Mouse (Mus musculus) neural tube, embryonic 13.5 days (tissue): ENCODE measurements around the gene Lrmda. TPM values are rescaled to one million over a fixed set of nuclear protein-coding genes. Genes with fewer than 3 reads are reported as not detected.

Experiments
- ATAC-seq: fragments of 200-750 bp; cut with Nextera tagmentation; 2 replicates; pipeline ENCODE4 v1.8.0; 2017; ENCODE audit warnings: low read depth, mild to moderate bottlenecking, moderate TSS enrichment, moderate library complexity
- H3K27ac ChIP-seq: fragments of 300-500 bp; sonication (generic); replicated peaks from 2 replicates; pipeline ENCODE4 v1.5.1; 2015; ENCODE audit warnings: moderate library complexity, mild to moderate bottlenecking, inconsistent platforms
- H3K27me3 ChIP-seq: fragments of 300-500 bp; sonication (generic); 2 replicates; pipeline ENCODE4 v1.6.1; 2015; ENCODE audit warnings: mild to moderate bottlenecking, inconsistent platforms
- H3K36me3 ChIP-seq: fragments of 300-500 bp; sonication (generic); 2 replicates; pipeline ENCODE4 v1.6.1; 2015; ENCODE audit warnings: mild to moderate bottlenecking, inconsistent platforms
- H3K4me1 ChIP-seq: fragments of 300-500 bp; sonication (generic); replicated peaks from 2 replicates; pipeline ENCODE4 v1.6.1; 2015; ENCODE audit warnings: inconsistent platforms
- H3K4me2 ChIP-seq: fragments of 300-500 bp; sonication (generic); 2 replicates; pipeline ENCODE4 v1.6.1; 2015; ENCODE audit warnings: inconsistent platforms, mild to moderate bottlenecking, moderate library complexity
- H3K4me3 ChIP-seq: fragments of 300-500 bp; sonication (generic); 2 replicates; pipeline ENCODE4 v1.5.1; 2015; ENCODE audit warnings: mild to moderate bottlenecking, inconsistent platforms
- H3K9ac ChIP-seq: fragments of 300-500 bp; sonication (generic); 2 replicates; pipeline ENCODE4 v1.6.1; 2015; ENCODE audit warnings: moderate library complexity, mild to moderate bottlenecking, inconsistent platforms
- H3K9me3 ChIP-seq: fragments of 300-500 bp; sonication (generic); 2 replicates; pipeline ENCODE4 v1.6.1; 2016; ENCODE audit warnings: inconsistent platforms
- WGBS: fragments of 180-500 bp; shearing (Covaris S2); methylation state at CpG from one replicate; pipeline ENCODE4 v1.1.7; 2015; 5-methylcytosine and 5-hydroxymethylcytosine counted together
- microRNA-seq: library from miRNA; unstranded; fragments of <30 nt; microRNA quantifications from one replicate; pipeline ENCODE4, GENCODE M21; 2016
- polyA plus RNA-seq: library from polyadenylated mRNA; unstranded; fragments of >200 nt; fragmentation: Nextera tagmentation; extraction: Ambion mirVana; gene quantifications from 2 replicates; pipeline ENCODE4 v1.2.1, GENCODE M21; 2015

Gene Lrmda
- polyA plus RNA-seq, 1 experiment from 2014 or later = not detected

- no peak overlapping the region for H3K4me2 ChIP-seq
- WGBS = 96% methylated on average over 2 of the region's 2 CpGs
- no peaks in the 10 kb centered on the region for H3K27me3 ChIP-seq
- no peak for ATAC-seq
- H3K27ac ChIP-seq = no peak overlapping the region
- H3K36me3 ChIP-seq = no peaks in the 10 kb centered on the region
- no peak overlapping the region for H3K9ac ChIP-seq
- H3K9me3 ChIP-seq = no peaks in the 10 kb centered on the region
- peaks cover 5% of the 10 kb centered on the region; the same call in 1 of the 2 replicates for H3K4me1 ChIP-seq
- H3K4me3 ChIP-seq = no peak overlapping the region
Observed at GRCm38 (mm10) chr14:23057987-23058386, 1038.5 kb downstream of the Lrmda start.

GRCm38 (mm10) chr14:23078719-23079118 lies 1059.2 kb downstream of the Lrmda start:
- Histone ChIP-seq H3K4me3 (no peak overlapping the region), H3K9ac (no peak overlapping the region), H3K27ac (no peak overlapping the region), H3K9me3 (no peaks in the 10 kb centered on the region), H3K4me2 (no peak overlapping the region), H3K4me1 (no peaks in the 10 kb centered on the region), H3K27me3 (no peaks in the 10 kb centered on the region), H3K36me3 (no peaks in the 10 kb centered on the region)
- ATAC-seq = no peak
- 59% methylated on average over 1 of the region's 1 CpGs for WGBS

DNA sequence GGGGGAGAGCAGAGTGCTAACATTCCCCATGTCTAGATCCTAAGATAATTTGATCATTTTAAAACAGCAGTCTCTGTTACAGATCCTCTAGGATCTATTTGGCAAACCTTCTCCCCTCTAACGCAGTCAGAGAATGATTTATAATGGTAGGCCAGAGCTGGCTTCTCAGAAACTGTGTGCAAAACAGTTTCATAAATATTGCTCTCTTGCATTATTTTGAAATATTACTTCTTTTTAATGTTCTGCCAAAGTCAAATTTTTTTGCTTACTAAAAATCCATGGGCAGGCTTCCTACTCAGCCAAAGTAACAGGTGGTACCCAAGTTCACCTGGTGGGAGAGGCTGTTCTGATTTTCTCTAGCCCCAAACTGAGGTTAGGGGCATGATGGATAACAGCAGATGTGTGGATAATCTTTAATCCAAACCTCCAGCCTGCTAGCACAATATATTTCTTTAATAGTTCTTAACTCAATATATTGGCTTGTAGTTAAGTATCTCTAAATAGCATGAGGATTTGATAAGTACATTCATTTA lies 1064.8 kb downstream of the Lrmda start:
- no peaks in the 10 kb centered on the region for H3K36me3 ChIP-seq
- no peaks in the 10 kb centered on the region for H3K9me3 ChIP-seq
- H3K4me3 ChIP-seq = no peak overlapping the region
- WGBS = 88% methylated on average over 1 of the region's 1 CpGs
- no peak overlapping the region for H3K27ac ChIP-seq
- ATAC-seq = no peak
- no peaks in the 10 kb centered on the region for H3K27me3 ChIP-seq
- H3K4me1 ChIP-seq = no peaks in the 10 kb centered on the region
- no peak overlapping the region for H3K9ac ChIP-seq
- no peak overlapping the region for H3K4me2 ChIP-seq

DNA sequence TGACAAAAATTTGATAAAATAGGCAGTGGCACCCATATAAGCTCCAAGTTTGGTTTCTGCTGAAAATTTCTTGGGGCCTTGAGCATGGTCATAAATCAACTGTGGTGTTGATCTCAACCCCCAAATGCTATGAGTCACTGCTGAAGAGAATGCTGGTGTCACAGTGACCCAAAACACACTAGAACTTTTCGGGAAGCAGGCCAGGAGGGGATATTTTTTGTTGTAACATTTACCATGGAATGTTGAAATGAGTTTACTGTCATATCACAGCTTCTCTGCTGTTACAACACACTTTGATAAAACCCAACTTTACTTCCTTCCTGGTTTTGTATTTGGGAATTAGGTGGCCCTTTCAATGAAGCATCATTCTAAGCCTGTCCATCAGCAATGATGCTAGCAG lies 1065.3 kb downstream of the Lrmda start:
- Histone ChIP-seq H3K4me1 (no peaks in the 10 kb centered on the region), H3K4me3 (no peak overlapping the region), H3K36me3 (no peaks in the 10 kb centered on the region), H3K9me3 (no peaks in the 10 kb centered on the region), H3K27ac (no peak overlapping the region), H3K9ac (no peak overlapping the region), H3K27me3 (no peaks in the 10 kb centered on the region), H3K4me2 (no peak overlapping the region)
- 78% methylated on average over 1 of the region's 1 CpGs for WGBS
- no peak for ATAC-seq

DNA sequence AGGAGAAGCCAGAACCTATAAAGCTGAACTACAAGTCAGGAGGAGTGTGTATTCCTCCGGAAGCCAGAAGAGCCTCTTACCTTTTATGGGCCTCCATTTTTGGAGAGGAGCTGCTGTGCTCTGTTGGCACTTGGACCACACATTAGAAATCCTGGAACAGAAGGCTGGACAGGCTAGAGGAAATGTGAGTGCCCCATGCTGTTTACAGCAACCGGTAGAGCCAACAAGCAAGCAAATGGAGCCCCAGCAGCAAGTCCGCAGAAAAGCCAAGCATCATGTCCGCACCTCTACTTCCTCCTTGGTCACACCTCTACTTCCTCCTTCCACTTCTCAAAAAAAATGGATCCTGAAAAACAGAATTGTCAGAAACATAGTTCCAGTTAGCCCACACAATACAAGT lies 1073.8 kb downstream of the Lrmda start:
- no peak overlapping the region for H3K9ac ChIP-seq
- ATAC-seq = no peak
- WGBS = 80% methylated on average over 4 of the region's 4 CpGs

GRCm38 (mm10) chr14:23094546-23095157 lies 1075.1 kb downstream of the Lrmda start:
- Histone ChIP-seq H3K4me3 (no peak overlapping the region), H3K27ac (peak overlapping the region; percentile 65), H3K36me3 (no peaks in the 10 kb centered on the region), H3K9ac (0 out of 2 replicates have a peak overlapping the region, but pooled peaks have one; percentile 31), H3K4me1 (peaks cover 23% of the 10 kb centered on the region), H3K27me3 (no peaks in the 10 kb centered on the region), H3K4me2 (0 out of 2 replicates have a peak overlapping the region, but pooled peaks have one; percentile 22), H3K9me3 (no peaks in the 10 kb centered on the region)
- no peak for ATAC-seq
- 42% methylated on average over 5 of the region's 5 CpGs for WGBS

More for the DNA sequence above, 1073.8 kb downstream of the Lrmda start:
- no peaks in the 10 kb centered on the region for H3K9me3 ChIP-seq
- no peaks in the 10 kb centered on the region for H3K27me3 ChIP-seq
- H3K4me1 ChIP-seq = peaks cover 23% of the 10 kb centered on the region
- no peak overlapping the region for H3K4me3 ChIP-seq
- H3K4me2 ChIP-seq = no peak overlapping the region
- no peak overlapping the region for H3K27ac ChIP-seq
- H3K36me3 ChIP-seq = no peaks in the 10 kb centered on the region

DNA sequence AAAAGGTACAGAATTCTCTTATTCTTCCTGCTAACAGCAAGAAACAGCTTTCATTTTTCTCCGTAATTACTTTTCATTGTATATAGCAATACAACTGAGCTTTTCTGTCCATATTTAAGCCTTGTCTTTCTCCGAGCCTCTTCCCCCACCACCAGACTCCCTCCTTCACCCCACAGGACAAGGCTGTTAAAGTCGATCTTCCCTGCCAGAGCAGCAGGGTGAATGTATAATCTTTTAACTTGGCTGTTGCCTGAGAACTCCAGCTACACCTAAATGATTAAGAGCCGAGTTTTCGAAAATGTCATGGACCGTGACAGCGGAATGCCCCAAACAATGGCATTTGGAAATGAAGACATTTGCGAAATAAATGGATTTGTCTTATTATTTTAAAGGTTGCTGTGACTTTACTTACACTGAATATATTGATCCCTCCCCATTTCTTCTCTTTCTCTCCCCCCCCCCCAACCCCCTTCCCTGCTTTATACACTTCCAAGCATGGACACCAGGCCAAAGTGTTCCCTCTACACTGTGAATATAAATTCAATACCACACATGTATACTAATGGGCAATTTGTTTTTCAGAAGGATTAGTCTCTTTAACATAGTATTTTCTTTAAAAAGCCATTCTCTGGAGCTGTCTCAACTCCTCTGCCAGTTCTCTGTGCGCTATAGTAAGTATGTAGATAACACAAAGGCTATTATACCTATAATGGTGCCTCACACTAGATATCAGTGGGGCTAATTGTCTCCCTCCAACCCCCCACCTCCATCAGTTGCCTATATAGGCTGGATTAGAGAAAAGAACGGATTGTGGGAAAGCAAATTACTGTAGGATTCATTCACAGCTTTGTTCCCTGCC lies 1075.9 kb downstream of the Lrmda start:
- 0 out of 2 replicates have a peak overlapping the region, but pooled peaks have one; percentile 22 for H3K4me2 ChIP-seq
- peaks cover 23% of the 10 kb centered on the region for H3K4me1 ChIP-seq
- no peaks in the 10 kb centered on the region for H3K9me3 ChIP-seq
- H3K27ac ChIP-seq = peak overlapping the region; percentile 65; the same call in 1 of the 2 replicates
- ATAC-seq = no peak
- H3K27me3 ChIP-seq = no peaks in the 10 kb centered on the region
- no peaks in the 10 kb centered on the region for H3K36me3 ChIP-seq
- no peak overlapping the region for H3K9ac ChIP-seq
- no peak overlapping the region for H3K4me3 ChIP-seq
- 50% methylated on average over 10 of the region's 10 CpGs for WGBS

GRCm38 (mm10) chr14:23096017-23096336 lies 1076.5 kb downstream of the Lrmda start:
- no peak for ATAC-seq
- WGBS = 30% methylated on average over 3 of the region's 3 CpGs

DNA sequence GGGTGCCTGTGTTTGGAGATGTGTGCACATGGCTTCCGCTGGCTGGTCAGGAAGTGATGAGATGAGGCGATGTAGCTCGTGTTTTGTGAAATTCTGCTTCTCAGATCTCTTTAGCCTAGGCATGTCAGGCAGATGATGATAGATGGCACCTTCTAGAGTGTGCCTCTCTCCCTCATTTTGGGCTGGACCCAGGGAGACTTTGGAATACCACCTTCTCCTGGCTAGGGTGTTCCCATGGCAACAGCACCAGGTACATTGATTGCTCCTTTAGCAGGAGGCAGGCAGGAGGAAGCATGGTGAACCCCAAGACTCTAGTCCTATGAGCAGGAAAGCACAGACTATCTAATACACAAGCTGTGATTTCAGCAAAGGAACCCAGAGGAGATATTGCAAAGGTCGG lies 1076.9 kb downstream of the Lrmda start:
- WGBS = 65% methylated on average over 4 of the region's 4 CpGs
- H3K9ac ChIP-seq = no peak overlapping the region
- no peaks in the 10 kb centered on the region for H3K27me3 ChIP-seq
- peaks cover 23% of the 10 kb centered on the region for H3K4me1 ChIP-seq
- H3K4me3 ChIP-seq = no peak overlapping the region
- no peak overlapping the region for H3K4me2 ChIP-seq
- no peak for ATAC-seq
- H3K9me3 ChIP-seq = no peaks in the 10 kb centered on the region
- H3K36me3 ChIP-seq = no peaks in the 10 kb centered on the region
- 0 out of 2 replicates have a peak overlapping the region, but pooled peaks have one; percentile 4 for H3K27ac ChIP-seq

More at GRCm38 (mm10) chr14:23096017-23096336, 1076.5 kb downstream of the Lrmda start:
- Histone ChIP-seq H3K27me3 (no peaks in the 10 kb centered on the region), H3K4me2 (no peak overlapping the region), H3K9ac (no peak overlapping the region), H3K9me3 (no peaks in the 10 kb centered on the region), H3K36me3 (no peaks in the 10 kb centered on the region), H3K27ac (0 out of 2 replicates have a peak overlapping the region, but pooled peaks have one; percentile 4), H3K4me3 (no peak overlapping the region), H3K4me1 (peaks cover 23% of the 10 kb centered on the region)

Small RNAs within 50 kb of the gene (microRNA-seq; reads per million reads assigned to microRNA genes)
- gene Gm27532 = not detected

Other genes with a start within 250 kb of the Lrmda start
- gene Vdac2, start 194.5 kb upstream of the Lrmda start, polyA plus RNA-seq = 276 and 284 TPM in 2 replicates
- 25.7 and 29.4 TPM in 2 replicates for gene Comtd1, start 170.7 kb upstream of the Lrmda start, polyA plus RNA-seq
- gene Zfp503, start 30.1 kb upstream of the Lrmda start, polyA plus RNA-seq = 16.9 and 20.4 TPM in 2 replicates